Mouse (Mus musculus) C2C12 (cell line): ENCODE measurements around the gene Galnt10.

Experiments
- CEBPB ChIP-seq: IDR thresholded peaks from one replicate; pipeline ENCODE4 v1.6.1; 2011; ENCODE audit warnings: low read depth, mild to moderate bottlenecking, control low read depth, moderate library complexity
- CTCF ChIP-seq: IDR thresholded peaks from one replicate; pipeline ENCODE4 v1.5.1; 2011; ENCODE audit not compliant: control insufficient read depth, insufficient read depth, insufficient read length
- USF1 ChIP-seq: IDR thresholded peaks from one replicate; pipeline ENCODE4 v1.6.1; 2011; ENCODE audit warnings: low read depth, mild to moderate bottlenecking, control low read depth, moderate library complexity

GRCm38 (mm10) chr11:57828955-57829870, 184.0 kb downstream of the Galnt10 start:
- TF ChIP-seq CTCF (no peak), USF1 (no peak), CEBPB (no peak)
